Mouse (Mus musculus) left cerebral cortex, adult 6 months (tissue): Measurements from ENCODE around the gene Fam124a. TPM values are rescaled to one million over a fixed set of nuclear protein-coding genes. Genes with fewer than 3 reads are reported as not detected.

Source experiments
- long read RNA-seq, 2 experiments: library from polyadenylated mRNA; unstranded; transcript quantifications; one replicate each; pipeline ENCODE4 v2.0.0; 2019 to 2020
- polyA plus RNA-seq: library from polyadenylated mRNA; unstranded; fragments of <200 nt; fragmentation: Nextera tagmentation; gene quantifications from 2 replicates; pipeline ENCODE4 v1.2.3, GENCODE M21; 2021

Fam124a gene
- polyA plus RNA-seq = 13.2 and 23.1 TPM in 2 replicates
- long read RNA-seq, experiment 1, transcript Fam124a-201 (4 exons, 3,558 nt) = major isoform, 17 of 31 reads
- long read RNA-seq, experiment 1, partial matches to known transcripts = 1 of 31 reads
- long read RNA-seq, experiment 1, other reads (novel, unspliced or antisense) = 11 of 31 reads
- long read RNA-seq, experiment 2, partial matches to known transcripts = 1 of 16 reads
- long read RNA-seq, experiment 2, other reads (novel, unspliced or antisense) = 9 of 16 reads

DNA sequence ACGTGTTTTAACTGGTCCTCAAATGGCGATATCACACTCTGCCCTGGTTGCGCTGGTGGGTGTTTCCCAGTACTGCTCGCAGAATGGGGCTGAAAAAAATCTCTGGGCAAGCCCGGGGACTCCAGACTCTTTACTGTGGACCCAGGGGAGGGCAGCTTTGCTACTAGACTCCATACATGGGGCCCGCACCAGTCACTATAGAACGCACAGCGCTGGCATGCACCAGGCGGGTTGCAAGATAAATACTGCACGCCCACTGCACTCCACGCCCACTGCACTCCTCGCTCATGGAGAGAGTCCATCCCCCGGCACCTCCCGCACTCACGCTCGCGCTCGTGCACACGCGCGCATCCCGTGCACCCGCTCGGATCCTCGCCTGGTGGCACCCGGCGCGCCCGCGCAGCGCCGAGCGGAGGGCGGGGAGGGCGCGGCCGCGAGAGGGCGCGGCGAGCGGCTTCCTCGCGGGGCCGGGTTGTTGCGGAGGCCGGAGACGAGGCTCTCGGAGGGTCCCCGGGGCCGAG lies at the start of gene Fam124a:
Fam124a (plus strand) TSS at position 429 of the 521 bp plus-strand sequence.

DNA sequence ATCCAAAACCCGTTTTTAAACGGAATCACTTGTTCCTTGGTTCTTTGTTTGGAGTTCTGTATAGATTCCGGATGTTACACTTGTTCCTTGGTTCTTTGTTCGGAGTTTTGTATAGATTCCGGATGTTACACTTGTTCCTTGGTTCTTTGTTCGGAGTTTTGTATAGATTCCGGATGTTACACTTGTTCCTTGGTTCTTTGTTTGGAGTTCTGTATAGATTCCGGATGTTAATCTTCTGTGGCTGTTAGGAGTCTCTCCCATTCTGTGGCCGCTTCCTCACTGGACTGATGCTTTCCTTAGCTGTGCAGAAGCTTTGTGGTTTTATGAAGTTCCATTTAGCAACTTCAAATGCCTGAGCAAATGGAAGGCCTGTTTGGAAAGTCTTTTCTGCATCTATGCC lies 11.3 kb downstream of the Fam124a start, which contains the start of gene Gm4131:
Gm4131 (minus strand) TSS at position 101 of the 400 bp plus-strand sequence.

Other genes starting within 250 kb of the Fam124a start
- 0.23 and 0.31 TPM in 2 replicates for gene Gucy1b2, start 99.4 kb upstream of the Fam124a start, polyA plus RNA-seq
- gene Gm4131, start 11.2 kb downstream of the Fam124a start, polyA plus RNA-seq = not detected in 2 replicates
- not detected in 2 replicates for gene Serpine3, start 107.9 kb downstream of the Fam124a start, polyA plus RNA-seq
- gene Ints6, start 205.4 kb downstream of the Fam124a start, polyA plus RNA-seq = 3.0 and 3.6 TPM in 2 replicates